Mouse (Mus musculus) limb, embryonic 14.5 days (tissue): ENCODE results near the gene Gpr3. TPM values are rescaled to one million over a fixed set of nuclear protein-coding genes. Genes with fewer than 3 reads are reported as not detected.

ENCODE experiments used
- ATAC-seq: fragments of 200-750 bp; cut with Nextera tagmentation; 2 replicates; pipeline ENCODE4 v1.8.0; 2017; ENCODE audit warnings: low read depth, moderate number of reproducible peaks, moderate TSS enrichment; ENCODE audit not compliant: low FRiP score
- DNase-seq: peaks from one replicate; pipeline ENCODE4 v3.0.0-alpha.2; 2015; ENCODE audit warnings: low spot score
- H3K27ac ChIP-seq: fragments of 300-500 bp; sonication (generic); replicated peaks from 2 replicates; pipeline ENCODE4 v1.5.1; 2014; ENCODE audit warnings: low read depth, mild to moderate bottlenecking, low read length, moderate library complexity, mixed read lengths
- H3K27me3 ChIP-seq: fragments of 300-500 bp; sonication (generic); 2 replicates; pipeline ENCODE4 v1.6.1; 2014; ENCODE audit warnings: low read length, mixed read lengths; ENCODE audit not compliant: control insufficient read depth, insufficient read depth
- H3K36me3 ChIP-seq: fragments of 300-500 bp; sonication (generic); 2 replicates; pipeline ENCODE4 v1.6.1; 2014; ENCODE audit warnings: mild to moderate bottlenecking, low read length, moderate library complexity, mixed read lengths; ENCODE audit not compliant: control insufficient read depth, insufficient read depth
- H3K4me1 ChIP-seq: fragments of 300-500 bp; sonication (generic); 2 replicates; pipeline ENCODE4 v1.6.1; 2014; ENCODE audit warnings: antibody characterized with exemption, low read length, mixed read lengths; ENCODE audit not compliant: control insufficient read depth, insufficient read depth
- H3K4me2 ChIP-seq: fragments of 300-500 bp; sonication (generic); replicated peaks from 2 replicates; pipeline ENCODE4 v1.6.1; 2014; ENCODE audit warnings: low read depth, mild to moderate bottlenecking, low read length, moderate library complexity; ENCODE audit not compliant: severe bottlenecking
- H3K4me3 ChIP-seq: fragments of 300-500 bp; sonication (generic); replicated peaks from 2 replicates; pipeline ENCODE4 v1.5.1; 2014; ENCODE audit warnings: low read length
- H3K9ac ChIP-seq: fragments of 300-500 bp; sonication (generic); 2 replicates; pipeline ENCODE4 v1.6.1; 2014; ENCODE audit warnings: mild to moderate bottlenecking, low read depth, low read length, moderate library complexity; ENCODE audit not compliant: severe bottlenecking
- H3K9me3 ChIP-seq: fragments of 300-500 bp; sonication (generic); 2 replicates; pipeline ENCODE4 v1.6.1; 2016; ENCODE audit warnings: low read length; ENCODE audit not compliant: control insufficient read depth
- POLR2A ChIP-seq: fragments of 200-500 bp; IDR thresholded peaks from 2 replicates; pipeline ENCODE4 v1.8.0; 2012; ENCODE audit warnings: inconsistent platforms, mild to moderate bottlenecking, moderate library complexity, borderline replicate concordance; ENCODE audit not compliant: insufficient read depth, insufficient read length; ENCODE audit errors: extremely low read depth
- WGBS: fragments of 180-500 bp; shearing (Covaris S2); extraction: QIAGEN DNeasy Blood & Tissue Kit; methylation state at CpG from one replicate; pipeline ENCODE4 v1.1.7; 2014; 5-methylcytosine and 5-hydroxymethylcytosine counted together
- polyA plus RNA-seq, 2 experiments: library from polyadenylated mRNA; depleted of rRNA in 1 of 2; stranded (reverse) in 1 of 2; unstranded in 1 of 2; fragments of >200 nt; fragmentation: Nextera tagmentation in 1 of 2; extraction: Ambion mirVana in 1 of 2; gene quantifications; 2 replicates each; pipeline versions ENCODE4 v1.2.1 to v1.2.3; 2012 to 2014

The Gpr3 gene
- polyA plus RNA-seq, 2 experiments = 0.22 to 0.84 TPM

DNA sequence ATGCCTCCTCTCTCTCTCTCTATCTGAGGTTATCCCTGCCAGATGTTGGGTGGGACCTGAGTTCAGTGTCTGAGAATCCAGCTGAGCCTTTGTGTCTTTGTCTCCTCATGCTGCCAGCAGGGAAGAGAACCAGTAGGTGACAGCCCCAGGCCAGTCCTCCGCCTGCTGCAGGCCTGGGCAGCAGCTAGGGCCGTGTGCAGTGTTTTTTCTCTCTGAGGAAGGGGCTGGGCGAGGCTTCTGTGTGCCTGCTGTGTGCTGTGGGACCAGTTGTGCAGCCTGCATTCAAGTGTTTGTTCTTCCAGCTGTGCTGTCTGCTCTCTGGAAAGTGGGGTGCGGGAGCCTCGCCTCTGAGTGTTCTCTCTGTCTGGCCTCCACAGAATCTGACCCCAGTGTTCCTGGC is 11.5 kb upstream of the Gpr3 start:
- no peak for TF ChIP-seq POLR2A
- Histone ChIP-seq H3K36me3 (no peaks in the 10 kb centered on the region), H3K4me2 (no peak overlapping the region), H3K27ac (no peak overlapping the region), H3K9me3 (no peaks in the 10 kb centered on the region), H3K27me3 (no peaks in the 10 kb centered on the region), H3K9ac (no peak overlapping the region), H3K4me3 (no peak overlapping the region), H3K4me1 (peaks cover 9% of the 10 kb centered on the region; the same call in 1 of the 2 replicates)
- ATAC-seq (no peak), DNase-seq (no peak)
- 40% methylated on average over 5 of the region's 5 CpGs for WGBS

DNA sequence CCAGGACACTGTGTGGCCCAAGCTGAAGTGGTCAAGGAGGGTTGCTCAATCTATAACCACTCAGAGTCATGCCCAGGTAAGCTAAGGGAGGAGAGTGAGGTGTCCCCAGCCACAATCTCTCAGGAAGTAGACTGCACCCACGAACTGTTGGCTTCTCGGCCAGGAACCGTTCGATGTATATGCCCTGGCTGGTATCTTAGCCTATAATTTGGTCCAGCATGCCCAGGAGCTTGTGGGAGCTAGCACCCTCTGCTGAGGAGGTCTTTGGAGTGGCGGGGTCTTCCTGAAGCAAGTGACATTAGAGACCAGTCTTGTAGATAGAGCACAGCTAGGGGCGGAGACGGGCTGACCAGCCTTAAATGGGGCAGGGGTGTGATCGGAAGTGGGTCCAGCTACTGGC is 9.4 kb upstream of the Gpr3 start:
- DNase-seq (no peak), ATAC-seq (no peak)
- no peak overlapping the region for H3K27ac ChIP-seq
- no peaks in the 10 kb centered on the region for H3K36me3 ChIP-seq
- no peak overlapping the region for H3K9ac ChIP-seq
- H3K4me3 ChIP-seq = no peak overlapping the region
- H3K4me1 ChIP-seq = peaks cover 9% of the 10 kb centered on the region; the same call in 1 of the 2 replicates
- H3K27me3 ChIP-seq = no peaks in the 10 kb centered on the region
- H3K4me2 ChIP-seq = no peak overlapping the region
- H3K9me3 ChIP-seq = no peaks in the 10 kb centered on the region
- WGBS = 86% methylated on average over 8 of the region's 8 CpGs
- no peak for TF ChIP-seq POLR2A

DNA sequence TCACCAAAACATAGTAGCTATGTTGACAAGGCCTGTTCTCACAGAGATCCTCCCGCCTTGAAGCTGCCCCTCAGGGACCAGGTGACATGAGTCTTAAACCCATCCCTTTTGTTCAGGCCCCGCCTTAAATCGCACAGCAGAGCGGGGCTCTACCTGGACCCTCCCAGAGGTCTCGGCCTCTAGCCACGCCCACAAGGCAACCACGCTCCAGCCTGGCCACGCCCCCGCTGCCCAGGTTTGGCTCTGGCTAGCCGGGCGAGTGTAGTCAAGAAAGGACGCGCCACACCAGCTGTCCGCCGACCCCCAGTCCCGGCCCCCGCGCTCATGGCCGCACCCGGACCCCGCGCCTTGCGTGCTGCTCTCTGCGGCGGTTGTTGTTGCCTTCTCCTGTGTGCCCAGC is 8.3 kb upstream of the Gpr3 start:
- WGBS = 4% methylated on average over 25 of the region's 25 CpGs
- Histone ChIP-seq H3K4me1 (peaks cover 9% of the 10 kb centered on the region; the same call in 1 of the 2 replicates), H3K27ac (no peak overlapping the region), H3K9ac (peak overlapping the region; percentile 55), H3K9me3 (no peaks in the 10 kb centered on the region), H3K4me2 (peak overlapping the region; percentile 71), H3K27me3 (no peaks in the 10 kb centered on the region), H3K4me3 (peak overlapping the region; percentile 34), H3K36me3 (no peaks in the 10 kb centered on the region)
- TF ChIP-seq POLR2A = no peak
- no peak for DNase-seq
- no peak for ATAC-seq

DNA sequence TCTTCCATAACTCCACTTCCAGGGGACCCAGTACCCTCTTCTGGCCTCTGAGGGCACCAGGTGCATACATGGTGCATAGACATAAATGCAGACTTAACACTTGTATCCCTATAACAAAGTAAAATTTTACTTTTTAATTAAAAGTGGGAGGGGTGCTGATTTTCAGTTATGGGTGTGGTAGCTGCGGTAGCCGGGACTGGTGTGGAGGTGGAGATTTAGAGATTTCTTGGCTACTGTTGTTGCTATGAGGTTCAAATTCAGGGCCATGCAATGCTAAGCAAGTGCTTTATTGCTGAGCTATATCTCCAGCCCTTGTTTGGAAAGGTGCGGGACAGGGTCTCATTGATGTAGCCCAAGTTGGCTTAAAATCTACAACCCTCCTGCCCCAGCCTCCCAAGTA is 6.4 kb upstream of the Gpr3 start:
- Histone ChIP-seq H3K27ac (no peak overlapping the region), H3K4me3 (no peak overlapping the region), H3K36me3 (no peaks in the 10 kb centered on the region), H3K4me2 (no peak overlapping the region), H3K9ac (no peak overlapping the region), H3K27me3 (0 out of 2 replicates have a peak, but pooled peaks cover 5% of the 10 kb centered on the region), H3K4me1 (peaks cover 9% of the 10 kb centered on the region; the same call in 1 of the 2 replicates), H3K9me3 (no peaks in the 10 kb centered on the region)
- DNase-seq (no peak), ATAC-seq (no peak)
- TF ChIP-seq POLR2A = no peak
- 87% methylated on average over 3 of the region's 3 CpGs for WGBS

DNA sequence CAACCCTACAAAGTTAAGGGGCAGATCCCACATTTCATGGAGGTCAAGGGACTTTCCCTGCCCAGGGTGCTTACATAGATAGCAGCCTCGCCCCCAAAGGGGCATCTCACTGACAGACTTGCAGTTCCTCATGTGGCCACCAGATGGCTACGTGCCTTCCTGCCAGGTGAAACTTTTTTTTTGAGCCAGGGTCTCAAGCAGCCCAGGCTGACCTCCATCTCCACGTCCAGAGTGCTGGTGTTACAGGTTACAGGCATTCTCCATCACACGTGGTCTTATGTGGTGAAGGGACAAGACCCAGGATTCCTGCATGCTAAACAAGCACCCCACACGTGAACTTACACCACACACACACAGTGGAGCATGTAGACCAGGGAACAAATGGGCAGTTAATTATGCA is 5.3 kb upstream of the Gpr3 start:
- H3K36me3 ChIP-seq = no peaks in the 10 kb centered on the region
- WGBS = 1% methylated on average over 5 of the region's 5 CpGs
- H3K27ac ChIP-seq = no peak overlapping the region
- H3K27me3 ChIP-seq = peaks cover 16% of the 10 kb centered on the region
- H3K9ac ChIP-seq = no peak overlapping the region
- no peaks in the 10 kb centered on the region for H3K9me3 ChIP-seq
- peak; percentile 61 for DNase-seq
- H3K4me3 ChIP-seq = no peak overlapping the region
- no peak for TF ChIP-seq POLR2A
- ATAC-seq = no peak
- H3K4me1 ChIP-seq = peaks cover 20% of the 10 kb centered on the region
- H3K4me2 ChIP-seq = no peak overlapping the region

DNA sequence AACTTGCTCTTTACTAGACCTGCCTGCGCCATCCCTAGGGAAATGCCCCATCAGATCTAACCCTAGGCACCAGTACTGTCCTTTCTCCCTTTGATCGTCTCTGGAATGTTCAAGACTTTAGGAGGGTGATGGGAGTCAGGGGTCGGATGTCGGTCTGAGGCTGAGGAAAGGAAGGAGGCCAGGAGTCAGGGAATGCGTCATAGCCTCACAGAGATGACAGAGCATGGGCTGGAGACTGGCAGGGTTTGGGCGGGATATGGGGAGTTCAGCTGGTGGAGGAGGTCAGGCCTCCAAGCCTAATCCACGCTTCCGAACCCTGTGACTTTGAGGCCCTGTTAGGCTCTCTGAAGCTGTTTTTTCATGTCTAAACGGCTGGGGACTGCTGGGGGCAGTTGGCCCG is 1.3 kb upstream of the Gpr3 start:
- Histone ChIP-seq H3K9me3 (no peaks in the 10 kb centered on the region), H3K27ac (no peak overlapping the region), H3K9ac (no peak overlapping the region), H3K4me3 (no peak overlapping the region), H3K27me3 (peaks cover 18% of the 10 kb centered on the region), H3K4me2 (peak overlapping the region; percentile 99), H3K36me3 (no peaks in the 10 kb centered on the region), H3K4me1 (peaks cover 21% of the 10 kb centered on the region)
- 16% methylated on average over 10 of the region's 10 CpGs for WGBS
- ATAC-seq = no peak
- DNase-seq = no peak
- TF ChIP-seq POLR2A = no peak
